Mouse (Mus musculus): ENCODE data around the gene Ankrd24. TPM values are rescaled to one million over a fixed set of nuclear protein-coding genes. Genes with fewer than 3 reads are reported as not detected.

Ankrd24 gene
- 2.4 and 3.3 TPM in 2 replicates for polyA plus RNA-seq (2015; fragmentation: Nextera tagmentation; extraction: Ambion mirVana)

DNA sequence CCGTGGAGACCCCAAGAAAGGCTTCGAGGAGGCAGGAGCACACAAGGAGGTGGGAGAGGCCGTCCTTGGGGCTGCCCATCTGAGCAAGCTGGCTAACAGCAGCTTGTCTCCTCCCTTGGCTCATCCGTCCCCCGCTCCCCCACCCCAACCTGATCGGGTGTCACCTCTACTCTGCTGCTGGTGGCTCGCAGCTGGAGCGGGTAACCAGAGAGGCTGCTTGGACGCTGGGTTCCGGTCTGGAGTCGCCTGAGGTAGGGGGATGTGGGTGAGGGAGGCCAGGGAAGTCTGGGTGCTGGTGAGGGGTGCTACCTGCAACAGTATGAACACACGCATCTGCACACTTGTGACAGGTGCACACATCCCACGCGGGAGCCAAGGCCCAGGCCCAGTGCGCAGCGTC is at the start of gene Ankrd24:
Ankrd24 (plus strand) TSS at position 151 of the 400 bp plus-strand sequence.

DNA sequence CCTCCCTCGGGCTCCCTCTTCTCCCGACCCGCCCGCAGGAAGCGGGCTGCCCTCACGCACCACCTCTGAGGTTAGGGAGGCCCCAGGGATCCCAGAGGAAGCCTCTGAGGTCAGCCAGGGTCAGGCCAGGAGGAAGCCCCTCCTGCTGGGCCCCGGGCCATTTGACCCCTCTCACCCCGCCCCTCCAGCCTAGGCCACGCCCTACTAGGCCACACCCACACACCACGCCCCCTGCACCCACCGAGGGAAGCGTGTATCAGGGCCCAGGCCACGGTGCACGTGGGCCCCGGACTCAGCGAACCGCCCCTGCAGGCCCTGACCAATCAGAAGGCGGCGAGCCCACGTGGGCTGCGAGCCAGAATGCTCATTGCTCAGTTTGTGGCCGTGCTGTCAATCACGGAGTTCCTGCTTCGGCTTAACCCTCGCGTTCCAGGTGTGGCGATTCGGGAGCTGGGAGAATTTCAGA is 27.6 kb upstream of the Ankrd24 start, which contains the start of gene Tle6:
Tle6 (minus strand) TSS at position 336 of the 466 bp plus-strand sequence.

DNA sequence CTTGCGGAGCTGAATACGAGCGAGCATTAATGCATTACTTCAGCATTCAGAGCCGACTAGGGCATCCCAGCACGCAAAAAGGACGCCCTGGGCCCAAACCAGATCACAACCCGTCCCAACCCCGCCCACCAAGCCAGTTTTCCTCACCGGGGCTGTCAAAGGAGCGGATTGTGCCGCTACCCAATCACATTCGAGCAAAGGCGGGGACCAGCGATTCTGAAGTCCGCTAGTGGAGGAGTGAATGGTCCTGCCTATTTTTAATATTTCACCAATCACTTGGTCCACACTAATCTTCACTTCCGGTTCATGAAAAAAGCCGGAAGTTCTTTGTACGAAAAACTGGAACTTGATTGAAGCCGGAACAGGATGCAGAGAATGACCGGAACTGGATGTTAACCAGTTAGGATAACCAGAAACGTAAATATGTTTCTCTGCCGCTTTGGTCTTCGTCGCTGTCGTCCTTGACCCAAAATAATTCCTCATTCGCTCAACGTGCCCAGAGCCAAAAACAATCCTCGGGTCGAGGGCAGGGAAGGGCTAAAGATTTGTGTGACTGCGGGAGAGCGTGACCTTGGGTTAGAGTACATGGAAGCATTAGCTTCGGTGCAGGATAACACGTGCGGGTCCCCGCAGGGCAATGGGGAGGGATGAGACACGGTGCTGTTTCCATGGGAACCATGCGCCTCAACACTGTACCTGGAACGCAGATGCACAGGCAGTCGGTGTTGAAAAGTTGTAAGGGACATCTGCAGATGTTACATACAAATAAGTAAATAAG is 22.2 kb upstream of the Ankrd24 start, which contains the start of gene BC025920:
BC025920 (plus strand) TSS at position 297 of the 778 bp plus-strand sequence.

DNA sequence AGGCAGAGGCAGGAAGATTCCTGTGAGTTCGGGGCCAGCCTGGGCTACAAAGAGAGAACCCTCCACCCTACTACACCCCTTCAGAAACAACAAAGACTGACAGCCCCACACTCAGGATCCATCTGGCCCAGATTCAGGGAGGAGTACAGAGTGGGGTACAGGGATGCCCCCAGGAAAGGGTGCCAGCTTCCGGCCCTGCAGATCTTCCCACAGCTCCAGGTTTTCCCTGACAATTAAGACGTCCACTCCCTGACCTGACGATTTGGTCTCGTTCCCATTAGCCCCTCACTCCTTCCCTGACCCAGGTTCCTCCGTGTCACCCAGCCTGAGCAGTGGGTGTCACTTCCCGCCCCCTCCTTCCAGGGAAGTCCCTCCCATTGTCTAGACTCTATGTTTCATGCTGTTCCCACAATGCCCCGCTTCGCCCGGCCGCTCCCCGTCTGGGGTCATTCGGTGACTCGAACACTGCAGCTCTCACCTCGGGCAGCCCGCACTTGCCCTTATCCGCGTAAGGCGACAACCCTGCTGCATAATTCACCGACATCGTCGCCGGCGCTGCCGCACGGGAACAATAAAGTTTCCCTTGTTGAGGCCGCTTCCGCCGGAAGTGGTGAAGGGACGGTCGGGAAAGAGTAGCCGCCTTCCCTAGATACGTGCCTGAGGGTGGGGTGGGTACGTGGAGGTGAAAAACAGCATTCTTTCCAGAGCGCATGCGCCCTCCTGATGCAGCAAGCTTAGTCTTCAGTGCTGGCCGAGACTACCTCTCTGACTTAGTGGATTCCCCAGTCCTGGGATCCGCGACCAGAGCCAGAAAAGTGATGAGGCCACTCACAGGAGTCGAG is 1.1 kb upstream of the Ankrd24 start, which contains the start of gene Sirt6:
Sirt6 (minus strand) TSS at position 804 of the 842 bp plus-strand sequence.

DNA sequence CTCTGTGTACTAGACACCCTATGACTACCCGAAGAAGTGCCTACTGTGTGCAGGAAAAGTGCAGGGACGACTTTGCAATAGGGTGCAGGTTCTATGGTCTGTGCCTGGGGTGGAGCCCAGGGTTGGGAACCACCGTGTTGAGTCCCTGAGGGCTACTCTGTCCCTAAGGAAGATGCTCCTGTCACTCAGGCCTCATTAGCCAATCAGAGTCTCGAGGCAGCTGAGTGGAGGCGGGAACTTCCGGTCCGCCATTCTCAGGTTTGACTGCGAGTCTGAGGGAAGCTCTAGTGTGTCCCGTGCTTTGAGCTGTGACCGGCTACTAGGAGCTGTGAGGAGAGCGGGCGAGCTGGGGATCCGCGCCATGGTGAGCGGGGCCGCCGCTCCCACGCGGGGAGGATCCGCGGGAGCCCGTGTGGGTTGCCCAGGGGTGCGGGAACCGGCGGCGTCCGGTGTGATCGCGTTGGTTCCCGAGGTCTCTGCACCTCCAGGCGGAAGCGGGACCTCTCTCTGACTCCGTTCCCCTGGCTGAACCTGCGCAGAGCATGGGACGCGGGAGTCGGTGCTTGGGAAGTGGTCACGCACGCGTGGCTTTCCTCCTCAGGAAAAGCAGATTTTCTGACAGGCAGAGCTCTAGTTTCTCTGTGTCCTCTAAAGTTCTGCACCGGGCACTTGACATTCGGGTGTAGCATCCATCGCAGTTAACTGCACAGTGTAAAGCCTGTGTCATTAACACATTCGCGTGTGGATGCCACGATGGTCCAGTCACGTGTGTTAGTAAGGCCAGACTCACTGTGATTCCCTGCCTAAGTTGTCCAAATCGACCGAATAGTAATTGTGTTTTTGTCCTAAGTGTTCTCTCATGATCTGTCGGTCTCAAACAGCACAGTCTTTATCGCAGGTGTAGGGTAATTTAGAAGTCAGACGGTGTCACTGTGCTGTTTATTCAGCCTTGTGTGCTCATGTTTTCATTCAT is 20.7 kb downstream of the Ankrd24 start, which contains the start of gene Gm10778:
Gm10778 (plus strand) TSS at position 257 of the 973 bp plus-strand sequence.

Other genes starting within 250 kb of the Ankrd24 start
- gene Dohh, start 244.1 kb upstream of the Ankrd24 start, polyA plus RNA-seq (2015; fragmentation: Nextera tagmentation; extraction: Ambion mirVana): 71.6 and 73.6 TPM in 2 replicates
- 1.6 and 1.8 TPM in 2 replicates for gene Gm48551, start 244.1 kb upstream of the Ankrd24 start, polyA plus RNA-seq (2015; fragmentation: Nextera tagmentation; extraction: Ambion mirVana)
- gene Gm48552, start 239.5 kb upstream of the Ankrd24 start, polyA plus RNA-seq (2015; fragmentation: Nextera tagmentation; extraction: Ambion mirVana): 0.59 TPM in 1 of 2 replicates, not detected in the other
- gene Smim24, start 235.5 kb upstream of the Ankrd24 start, polyA plus RNA-seq (2015; fragmentation: Nextera tagmentation; extraction: Ambion mirVana): 2.9 and 3.5 TPM in 2 replicates
- 23.4 and 30.6 TPM in 2 replicates for gene Nfic, start 172.9 kb upstream of the Ankrd24 start, polyA plus RNA-seq (2015; fragmentation: Nextera tagmentation; extraction: Ambion mirVana)
- 0.07 and 0.20 TPM in 2 replicates for gene Celf5, start 145.8 kb upstream of the Ankrd24 start, polyA plus RNA-seq (2015; fragmentation: Nextera tagmentation; extraction: Ambion mirVana)
- 34.4 and 39.8 TPM in 2 replicates for gene Ncln, start 132.1 kb upstream of the Ankrd24 start, polyA plus RNA-seq (2015; fragmentation: Nextera tagmentation; extraction: Ambion mirVana)
- 16.0 and 23.3 TPM in 2 replicates for gene S1pr4, start 128.4 kb upstream of the Ankrd24 start, polyA plus RNA-seq (2015; fragmentation: Nextera tagmentation; extraction: Ambion mirVana)
- gene Gna15, start 104.3 kb upstream of the Ankrd24 start, polyA plus RNA-seq (2015; fragmentation: Nextera tagmentation; extraction: Ambion mirVana): 13.1 and 15.7 TPM in 2 replicates
- 14.8 and 19.3 TPM in 2 replicates for gene Gna11, start 83.3 kb upstream of the Ankrd24 start, polyA plus RNA-seq (2015; fragmentation: Nextera tagmentation; extraction: Ambion mirVana)
- gene Aes, start 69.1 kb upstream of the Ankrd24 start, polyA plus RNA-seq (2015; fragmentation: Nextera tagmentation; extraction: Ambion mirVana): 209 and 247 TPM in 2 replicates
- gene Tle2, start 54.0 kb upstream of the Ankrd24 start, polyA plus RNA-seq (2015; fragmentation: Nextera tagmentation; extraction: Ambion mirVana): 20.3 and 29.4 TPM in 2 replicates
- gene Tle6, start 27.5 kb upstream of the Ankrd24 start, polyA plus RNA-seq (2015; fragmentation: Nextera tagmentation; extraction: Ambion mirVana): 5.4 and 7.7 TPM in 2 replicates
- gene BC025920, start 22.3 kb upstream of the Ankrd24 start, polyA plus RNA-seq (2015; fragmentation: Nextera tagmentation; extraction: Ambion mirVana): 0.66 and 0.74 TPM in 2 replicates
- gene Sirt6, start 743 bp upstream of the Ankrd24 start, polyA plus RNA-seq (2015; fragmentation: Nextera tagmentation; extraction: Ambion mirVana): 14.4 and 17.7 TPM in 2 replicates
- 1.9 and 2.2 TPM in 2 replicates for gene Gm10778, start 20.5 kb downstream of the Ankrd24 start, polyA plus RNA-seq (2015; fragmentation: Nextera tagmentation; extraction: Ambion mirVana)
- gene Zfp433, start 76.3 kb downstream of the Ankrd24 start, polyA plus RNA-seq (2015; fragmentation: Nextera tagmentation; extraction: Ambion mirVana): 6.6 and 6.8 TPM in 2 replicates
- 0.89 and 1.9 TPM in 2 replicates for gene Gm3055, start 142.6 kb downstream of the Ankrd24 start, polyA plus RNA-seq (2015; fragmentation: Nextera tagmentation; extraction: Ambion mirVana)
- gene Gm4767, start 183.6 kb downstream of the Ankrd24 start, polyA plus RNA-seq (2015; fragmentation: Nextera tagmentation; extraction: Ambion mirVana): 0.99 and 1.2 TPM in 2 replicates
- 2.4 and 5.3 TPM in 2 replicates for gene Gm32687, start 235.4 kb downstream of the Ankrd24 start, polyA plus RNA-seq (2015; fragmentation: Nextera tagmentation; extraction: Ambion mirVana)